Mouse (Mus musculus): ENCODE data around the gene Gsap.

GRCm38 (mm10) chr5:21143032-21143431 is 43.0 kb upstream of the Gsap start:
- TF ChIP-seq EP300 (IDR thresholded peaks at IDR 0.05; ENCODE audit: insufficient read depth, low read depth, low read length), result no peak
- TF ChIP-seq POLR2A (IDR thresholded peaks at IDR 0.05; ENCODE audit: insufficient read depth, low read depth, low read length), result no peak

All from heart, adult 2 months (tissue).